8 mouse cellular contexts compared by ENCODE assay signal in the genomic region with DNA sequence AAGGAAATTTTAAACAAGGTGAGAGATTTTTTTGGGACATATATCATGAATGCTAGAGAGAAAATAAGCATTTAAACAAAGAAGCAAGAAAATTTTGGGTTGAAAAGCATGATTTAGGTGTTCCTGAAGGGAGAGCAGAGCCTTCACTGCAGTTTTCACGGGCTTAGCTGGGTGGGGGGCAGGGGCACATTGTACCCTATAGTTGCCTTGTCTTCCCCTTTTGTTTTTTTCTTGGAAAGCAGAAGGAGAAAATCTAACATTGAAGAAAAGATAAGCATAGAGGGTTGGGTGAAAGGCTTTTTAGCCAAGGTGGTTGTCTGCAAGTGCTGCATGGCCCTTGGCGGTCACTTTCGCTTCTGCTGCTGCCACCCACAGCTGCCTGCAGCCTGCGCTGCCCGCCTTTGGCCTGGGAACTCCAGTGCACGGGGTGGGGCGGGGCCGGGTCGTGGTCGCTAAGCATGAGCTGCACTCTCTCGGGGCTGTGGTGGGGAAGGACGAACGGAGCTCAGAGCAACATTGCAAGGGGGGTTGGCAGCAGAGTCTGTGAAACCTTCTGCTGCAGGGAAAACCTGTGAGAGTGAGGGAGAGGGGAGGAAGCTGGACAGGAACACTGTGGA. TPM values are rescaled to one million over a fixed set of nuclear protein-coding genes. Genes with fewer than 3 reads are reported as not detected.
A peak's percentile ranks its signal among the peaks of the same experiment; 100 is the strongest.
DNase-seq lines count a peak whose midpoint lies in the region; ATAC-seq and TF ChIP-seq lines count a peak whose summit lies in the region.

No protein-coding gene starts in this region.

- H3K36me3 ChIP-seq in embryonic facial prominence, embryonic 12.5 days, result no peaks in the 10 kb centered on the region
- H3K36me3 ChIP-seq in heart, postnatal 0 days (replicated peaks; ENCODE audit: control insufficient read depth, insufficient read depth, low read length), result no peaks in the 10 kb centered on the region

- peak overlapping the region; percentile 60; the same call in 1 of the 2 replicates for H3K27ac ChIP-seq in embryonic facial prominence, embryonic 12.5 days
- H3K27ac ChIP-seq in heart, postnatal 0 days (ENCODE audit: low read depth), result no peak overlapping the region

- no peaks in the 10 kb centered on the region for H3K27me3 ChIP-seq in embryonic facial prominence, embryonic 12.5 days
- no peaks in the 10 kb centered on the region for H3K27me3 ChIP-seq in heart, postnatal 0 days (ENCODE audit: control insufficient read depth, insufficient read depth, low read length)

- WGBS in embryonic facial prominence, embryonic 12.5 days, result 1% methylated on average over 13 of the region's 13 CpGs
- under 1% methylated on average over 13 of the region's 13 CpGs for WGBS in heart, postnatal 0 days

- no peak for TF ChIP-seq CTCF in heart, postnatal 0 days (IDR thresholded peaks at IDR 0.05; ENCODE audit: low read depth)

- TF ChIP-seq EP300 in heart, postnatal 0 days (IDR thresholded peaks at IDR 0.05; ENCODE audit: low read depth), result no peak

- H3K9ac ChIP-seq in embryonic facial prominence, embryonic 12.5 days, result peak overlapping the region; percentile 54
- peak overlapping the region; percentile 38; the same call in 1 of the 2 replicates for H3K9ac ChIP-seq in heart, postnatal 0 days (replicated peaks; ENCODE audit: low read depth, low read length)

- H3K4me3 ChIP-seq in embryonic facial prominence, embryonic 12.5 days, result peak overlapping the region; percentile 45
- peak overlapping the region; percentile 51 for H3K4me3 ChIP-seq in heart, postnatal 0 days (ENCODE audit: low read depth, low read length)

- H3K9me3 ChIP-seq in embryonic facial prominence, embryonic 12.5 days, result no peaks in the 10 kb centered on the region
- H3K9me3 ChIP-seq in heart, postnatal 0 days (replicated peaks; ENCODE audit: control insufficient read depth, low read length), result no peaks in the 10 kb centered on the region

- ATAC-seq in embryonic facial prominence, embryonic 12.5 days (ENCODE audit: insufficient number of reproducible peaks, insufficient read depth, low FRiP score, low TSS enrichment), result peak; percentile 84
- ATAC-seq in heart, postnatal 0 days (ENCODE audit: insufficient read depth, low read depth), result peak; percentile 86
- peak; percentile 75 for ATAC-seq in megakaryocyte progenitor cell, adult 5-6 weeks (replicated peaks; ENCODE audit: poor library complexity)
- no peak for ATAC-seq in activated CD4-positive, CD25-positive, alpha-beta regulatory T cell, adult 4 months

- H3K4me1 ChIP-seq in embryonic facial prominence, embryonic 12.5 days, result peaks cover 4% of the 10 kb centered on the region; the same call in 1 of the 2 replicates
- H3K4me1 ChIP-seq in heart, postnatal 0 days (ENCODE audit: control insufficient read depth, insufficient read depth), result 0 out of 2 replicates have a peak, but pooled peaks cover 3% of the 10 kb centered on the region

- peak overlapping the region; percentile 62 for H3K4me2 ChIP-seq in embryonic facial prominence, embryonic 12.5 days (replicated peaks)
- H3K4me2 ChIP-seq in heart, postnatal 0 days (ENCODE audit: low read depth, low read length), result peak overlapping the region; percentile 78

- peak; percentile 26 to 35 for DNase-seq in right cerebral cortex, postnatal 10 days (ENCODE audit: low spot score in 2 of 2)
- no peak for DNase-seq in right cerebral cortex, postnatal 36 days (ENCODE audit: low spot score in 2 of 2)
- peak; percentile 34 for DNase-seq in heart, postnatal 0 days (ENCODE audit: low spot score)
- DNase-seq in kidney, postnatal 36 days, result peak; percentile 65 to 78
- DNase-seq in skeletal muscle tissue, adult 2 months (ENCODE audit: low read depth, low spot score), result peak; percentile 36

RNA-seq across cellular contexts. Expression of gene Klrb1f, which starts 3.3 kb away (rescaled TPM):
- 0.49 TPM in 1 of 2 replicates, not detected in the other for polyA plus RNA-seq in embryonic facial prominence, embryonic 12.5 days (2016; fragmentation: Nextera tagmentation; extraction: Ambion mirVana)
- not detected in 2 replicates for total RNA-seq in heart, postnatal 0 days (2014; rRNA removed; ENCODE audit: low replicate concordance)
- 0.23 and 0.34 TPM in 2 replicates for polyA plus RNA-seq in heart, postnatal 0 days (2015; fragmentation: Nextera tagmentation; extraction: Ambion mirVana)
- 32.0 and 35.4 TPM in 2 replicates for total RNA-seq in megakaryocyte progenitor cell, adult 5-6 weeks (2015)
- 16.3 and 23.6 TPM in 2 replicates for total RNA-seq in megakaryocyte progenitor cell, adult 5-6 weeks (2017)
- 1 to 10 TPM; 4.8 to 5.5 TPM for polyA plus RNA-seq in activated CD4-positive, CD25-positive, alpha-beta regulatory T cell, adult 4 months (2017; shearing (Covaris generic))

RNA-seq across cellular contexts. Expression of gene Clec2e, which starts 51.7 kb away (rescaled TPM):
- polyA plus RNA-seq in embryonic facial prominence, embryonic 12.5 days (2016; fragmentation: Nextera tagmentation; extraction: Ambion mirVana), result not detected in 2 replicates
- not detected in 2 replicates for total RNA-seq in heart, postnatal 0 days (2014; rRNA removed; ENCODE audit: low replicate concordance)
- polyA plus RNA-seq in heart, postnatal 0 days (2015; fragmentation: Nextera tagmentation; extraction: Ambion mirVana), result not detected in 2 replicates
- total RNA-seq in megakaryocyte progenitor cell, adult 5-6 weeks (2015), result not detected in 2 replicates
- 0.14 TPM in 1 of 2 replicates, not detected in the other for total RNA-seq in megakaryocyte progenitor cell, adult 5-6 weeks (2017)
- not detected for polyA plus RNA-seq in activated CD4-positive, CD25-positive, alpha-beta regulatory T cell, adult 4 months (2017; shearing (Covaris generic))

Comparison
In these comparisons a context has a peak if more than half of its experiments do, and no peak if none do; other contexts are left out.
1. DNase-seq: peak in right cerebral cortex, postnatal 10 days (2 of 2), heart, postnatal 0 days (single experiment), kidney, postnatal 36 days (2 of 2) and skeletal muscle tissue, adult 2 months (single experiment); none in right cerebral cortex, postnatal 36 days (0 of 2).